Mouse (Mus musculus) kidney, embryonic 16.5 days (tissue): ENCODE results near the gene Pde4d. TPM values are rescaled to one million over a fixed set of nuclear protein-coding genes. Genes with fewer than 3 reads are reported as not detected.

Experiments
- ATAC-seq: fragments of 200-750 bp; cut with Nextera tagmentation; 2 replicates; pipeline ENCODE4 v1.8.0; 2017; ENCODE audit warnings: moderate TSS enrichment; ENCODE audit not compliant: low FRiP score, low TSS enrichment
- H3K27ac ChIP-seq: fragments of 300-500 bp; sonication (generic); 2 replicates; pipeline ENCODE4 v1.5.1; 2014; ENCODE audit warnings: low read length
- H3K27me3 ChIP-seq: fragments of 300-500 bp; sonication (generic); 2 replicates; pipeline ENCODE4 v1.6.1; 2014; ENCODE audit warnings: low read length, control low read depth, mixed read lengths; ENCODE audit not compliant: insufficient read depth
- H3K36me3 ChIP-seq: fragments of 300-500 bp; sonication (generic); 2 replicates; pipeline ENCODE4 v1.6.1; 2014; ENCODE audit warnings: low read length, control low read depth, mixed read lengths; ENCODE audit not compliant: insufficient read depth
- H3K4me1 ChIP-seq: fragments of 300-500 bp; sonication (generic); 2 replicates; pipeline ENCODE4 v1.6.1; 2014; ENCODE audit warnings: low read length, control low read depth, mixed read lengths; ENCODE audit not compliant: insufficient read depth
- H3K4me2 ChIP-seq: fragments of 300-500 bp; sonication (generic); replicated peaks from 2 replicates; pipeline ENCODE4 v1.6.1; 2014; ENCODE audit warnings: low read depth, low read length
- H3K4me3 ChIP-seq: fragments of 300-500 bp; sonication (generic); 2 replicates; pipeline ENCODE4 v1.5.1; 2014; ENCODE audit warnings: mild to moderate bottlenecking, low read length
- H3K9ac ChIP-seq: fragments of 300-500 bp; sonication (generic); replicated peaks from 2 replicates; pipeline ENCODE4 v1.6.1; 2014; ENCODE audit warnings: low read length
- H3K9me3 ChIP-seq: fragments of 300-500 bp; sonication (generic); 2 replicates; pipeline ENCODE4 v1.6.1; 2016; ENCODE audit warnings: low read length, control low read depth
- WGBS: fragments of 180-500 bp; shearing (Covaris S2); extraction: QIAGEN DNeasy Blood & Tissue Kit; methylation state at CpG from one replicate; pipeline ENCODE4 v1.1.7; 2014; 5-methylcytosine and 5-hydroxymethylcytosine counted together
- polyA plus RNA-seq: library from polyadenylated mRNA; unstranded; fragments of >200 nt; fragmentation: Nextera tagmentation; extraction: Ambion mirVana; gene quantifications from 2 replicates; pipeline ENCODE4 v1.2.1, GENCODE M21; 2015

Gene Pde4d
- polyA plus RNA-seq, 1 experiment from 2014 or later = 11.1 TPM

GRCm38 (mm10) chr13:109519485-109519884 is 1069.7 kb downstream of the Pde4d start:
- no peak overlapping the region for H3K4me2 ChIP-seq
- no peaks in the 10 kb centered on the region for H3K9me3 ChIP-seq
- H3K27me3 ChIP-seq = no peaks in the 10 kb centered on the region
- ATAC-seq = no peak
- no peaks in the 10 kb centered on the region for H3K4me1 ChIP-seq
- WGBS = 38% methylated on average over 3 of the region's 3 CpGs
- H3K4me3 ChIP-seq = no peak overlapping the region
- no peaks in the 10 kb centered on the region for H3K36me3 ChIP-seq
- no peak overlapping the region for H3K9ac ChIP-seq
- H3K27ac ChIP-seq = no peak overlapping the region

GRCm38 (mm10) chr13:109519966-109520646 is 1070.4 kb downstream of the Pde4d start:
- Histone ChIP-seq H3K27ac (no peak overlapping the region), H3K9me3 (no peaks in the 10 kb centered on the region), H3K4me1 (no peaks in the 10 kb centered on the region), H3K27me3 (no peaks in the 10 kb centered on the region), H3K4me3 (no peak overlapping the region), H3K36me3 (no peaks in the 10 kb centered on the region), H3K4me2 (no peak overlapping the region), H3K9ac (no peak overlapping the region)
- no peak for ATAC-seq
- WGBS = 91% methylated on average over 2 of the region's 2 CpGs

GRCm38 (mm10) chr13:109533838-109534523 is 1084.2 kb downstream of the Pde4d start:
- Histone ChIP-seq H3K4me1 (no peaks in the 10 kb centered on the region), H3K27ac (no peak overlapping the region), H3K27me3 (no peaks in the 10 kb centered on the region), H3K4me2 (no peak overlapping the region), H3K9me3 (no peaks in the 10 kb centered on the region), H3K36me3 (no peaks in the 10 kb centered on the region), H3K9ac (no peak overlapping the region), H3K4me3 (no peak overlapping the region)
- ATAC-seq = no peak
- WGBS = 79% methylated on average over 3 of the region's 3 CpGs

- no peaks in the 10 kb centered on the region for H3K27me3 ChIP-seq
- H3K4me3 ChIP-seq = no peak overlapping the region
- H3K9ac ChIP-seq = no peak overlapping the region
- no peak overlapping the region for H3K27ac ChIP-seq
- 55% methylated on average over 5 of the region's 5 CpGs for WGBS
- no peaks in the 10 kb centered on the region for H3K9me3 ChIP-seq
- no peaks in the 10 kb centered on the region for H3K36me3 ChIP-seq
- H3K4me2 ChIP-seq = no peak overlapping the region
- ATAC-seq = no peak
- H3K4me1 ChIP-seq = no peaks in the 10 kb centered on the region
Observed at GRCm38 (mm10) chr13:109534709-109535284, 1085.0 kb downstream of the Pde4d start.

GRCm38 (mm10) chr13:109536636-109537035 is 1086.9 kb downstream of the Pde4d start:
- no peak for ATAC-seq
- Histone ChIP-seq H3K4me2 (no peak overlapping the region), H3K9me3 (no peaks in the 10 kb centered on the region), H3K9ac (no peak overlapping the region), H3K4me3 (no peak overlapping the region), H3K27ac (no peak overlapping the region), H3K4me1 (no peaks in the 10 kb centered on the region), H3K36me3 (no peaks in the 10 kb centered on the region), H3K27me3 (no peaks in the 10 kb centered on the region)
- WGBS = 54% methylated on average over 4 of the region's 4 CpGs

- Histone ChIP-seq H3K4me2 (no peak overlapping the region), H3K9ac (no peak overlapping the region), H3K36me3 (no peaks in the 10 kb centered on the region), H3K4me3 (no peak overlapping the region), H3K4me1 (no peaks in the 10 kb centered on the region), H3K9me3 (no peaks in the 10 kb centered on the region), H3K27ac (no peak overlapping the region), H3K27me3 (no peaks in the 10 kb centered on the region)
- ATAC-seq = no peak
- 31% methylated on average over 3 of the region's 3 CpGs for WGBS
Observed at GRCm38 (mm10) chr13:109539371-109539770, 1089.6 kb downstream of the Pde4d start.

GRCm38 (mm10) chr13:109544646-109545045 is 1094.9 kb downstream of the Pde4d start:
- ATAC-seq = no peak
- H3K4me3 ChIP-seq = no peak overlapping the region
- no peaks in the 10 kb centered on the region for H3K36me3 ChIP-seq
- no peak overlapping the region for H3K9ac ChIP-seq
- no peaks in the 10 kb centered on the region for H3K4me1 ChIP-seq
- H3K9me3 ChIP-seq = no peaks in the 10 kb centered on the region
- no peak overlapping the region for H3K27ac ChIP-seq
- no peak overlapping the region for H3K4me2 ChIP-seq
- no peaks in the 10 kb centered on the region for H3K27me3 ChIP-seq
- 64% methylated on average over 4 of the region's 4 CpGs for WGBS

- no peak overlapping the region for H3K9ac ChIP-seq
- no peaks in the 10 kb centered on the region for H3K27me3 ChIP-seq
- H3K36me3 ChIP-seq = no peaks in the 10 kb centered on the region
- no peaks in the 10 kb centered on the region for H3K9me3 ChIP-seq
- H3K4me3 ChIP-seq = no peak overlapping the region
- WGBS = 47% methylated on average over 18 of the region's 18 CpGs
- H3K4me2 ChIP-seq = peak overlapping the region; percentile 21; the same call in 1 of the 2 replicates
- H3K27ac ChIP-seq = no peak overlapping the region
- no peak for ATAC-seq
- H3K4me1 ChIP-seq = no peaks in the 10 kb centered on the region
Observed at GRCm38 (mm10) chr13:109546337-109546736, 1096.6 kb downstream of the Pde4d start.

- no peaks in the 10 kb centered on the region for H3K27me3 ChIP-seq
- H3K4me1 ChIP-seq = no peaks in the 10 kb centered on the region
- H3K4me2 ChIP-seq = no peak overlapping the region
- no peak overlapping the region for H3K4me3 ChIP-seq
- 87% methylated on average over 10 of the region's 10 CpGs for WGBS
- no peak overlapping the region for H3K27ac ChIP-seq
- H3K9me3 ChIP-seq = no peaks in the 10 kb centered on the region
- no peaks in the 10 kb centered on the region for H3K36me3 ChIP-seq
- H3K9ac ChIP-seq = no peak overlapping the region
- peak; percentile 42; the same call in 1 of the 2 replicates for ATAC-seq
Observed at GRCm38 (mm10) chr13:109547006-109547587, 1097.3 kb downstream of the Pde4d start.

- Histone ChIP-seq H3K4me1 (no peaks in the 10 kb centered on the region), H3K27ac (no peak overlapping the region), H3K4me3 (no peak overlapping the region), H3K36me3 (no peaks in the 10 kb centered on the region), H3K4me2 (no peak overlapping the region), H3K9me3 (no peaks in the 10 kb centered on the region), H3K27me3 (no peaks in the 10 kb centered on the region), H3K9ac (no peak overlapping the region)
- WGBS = 28% methylated on average over 6 of the region's 6 CpGs
- peak; percentile 77 for ATAC-seq
Observed at GRCm38 (mm10) chr13:109547700-109548099, 1098.0 kb downstream of the Pde4d start.
